Mouse (Mus musculus) adrenal gland, adult (tissue): ENCODE data around the gene Mycbp.
"Not testable (repeated sequence)": the region's sequence is repeated elsewhere in the genome, so short reads cannot be mapped to it uniquely, and the experiment has no call there.

Experiments
- DNase-seq, 2 experiments: peaks; one replicate each; pipeline ENCODE4 v3.0.0; 2022 to 2023; ENCODE audit warnings: low spot score in 1 of 2; ENCODE audit not compliant: inconsistent age in 2 of 2

Mycbp gene

GRCm38 (mm10) chr4:123939838-123940237, 35.2 kb downstream of the Mycbp start:
- peak; percentile 62 to 89 for DNase-seq

- not testable (repeated sequence) for DNase-seq
Measured at GRCm38 (mm10) chr4:123940878-123941277, 36.2 kb downstream of the Mycbp start.

GRCm38 (mm10) chr4:123946701-123947100, 42.1 kb downstream of the Mycbp start:
- DNase-seq, result no peak

- peak; percentile 56 to 78 for DNase-seq
Measured at GRCm38 (mm10) chr4:123947149-123947548, 42.5 kb downstream of the Mycbp start.

- no peak for DNase-seq
Measured at GRCm38 (mm10) chr4:123948901-123949300, 44.3 kb downstream of the Mycbp start.

- no peak for DNase-seq
Measured at GRCm38 (mm10) chr4:123949649-123950048, 45.0 kb downstream of the Mycbp start.

GRCm38 (mm10) chr4:123952059-123952458, 47.4 kb downstream of the Mycbp start:
- no peak for DNase-seq

- DNase-seq, result peak; percentile 77 to 91
Measured at GRCm38 (mm10) chr4:123956703-123957491, 52.3 kb downstream of the Mycbp start.

- no peak for DNase-seq
Measured at GRCm38 (mm10) chr4:123957492-123957808, 52.8 kb downstream of the Mycbp start.

GRCm38 (mm10) chr4:123957891-123958290, 53.3 kb downstream of the Mycbp start:
- DNase-seq, result peak in 1 of 2 experiments; percentile 34

- DNase-seq, result no peak
Measured at GRCm38 (mm10) chr4:123960955-123961354, 56.3 kb downstream of the Mycbp start.
